Mouse (Mus musculus) olfactory bulb, adult 2 months (tissue): ENCODE measurements around the gene Nkrf.

Source experiments
- CTCF ChIP-seq: fragments of 200-500 bp; IDR thresholded peaks from 2 replicates; pipeline ENCODE4 v1.5.1; 2012; ENCODE audit warnings: low read depth, mild to moderate bottlenecking, low read length, moderate library complexity; ENCODE audit not compliant: insufficient read depth
- POLR2A ChIP-seq: fragments of 200-500 bp; IDR thresholded peaks from 2 replicates; pipeline ENCODE4 v1.6.1; 2012; ENCODE audit warnings: mild to moderate bottlenecking, low read depth, low read length, moderate library complexity; ENCODE audit not compliant: insufficient read depth

DNA sequence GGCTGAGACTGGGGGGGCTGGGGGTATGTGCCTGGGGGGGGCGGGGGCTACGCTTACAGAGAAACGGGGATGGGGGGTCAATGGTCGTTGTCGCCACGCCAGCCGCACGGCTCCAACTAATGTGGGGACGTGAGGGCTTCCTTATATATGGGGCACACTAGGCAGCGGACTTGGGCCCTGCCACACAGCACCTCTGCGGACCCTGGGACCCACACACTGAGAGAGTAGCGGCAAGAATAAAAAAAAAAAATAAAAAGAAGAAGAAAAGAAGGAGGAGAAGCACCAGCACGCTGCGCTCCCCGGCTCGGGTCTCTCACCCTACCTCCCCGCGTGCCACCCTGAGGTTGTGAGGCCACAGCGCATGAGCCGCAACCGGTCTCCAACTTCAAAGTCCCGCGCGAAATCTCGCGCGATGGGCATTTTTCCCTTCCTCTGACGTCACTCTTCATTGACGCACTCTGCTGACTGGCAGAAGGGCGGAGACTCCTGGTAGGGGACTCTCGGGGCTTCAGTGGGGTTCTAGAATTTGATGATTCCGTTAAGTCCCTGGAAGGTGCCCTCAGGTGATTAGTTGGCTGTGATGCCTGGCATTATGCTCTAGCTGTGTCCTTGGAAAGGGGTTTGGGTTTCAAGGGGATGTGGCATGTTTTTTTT lies 543 bp upstream of the Nkrf start:
- no peak for TF ChIP-seq CTCF
- TF ChIP-seq POLR2A, result peak; percentile 70
